Mouse (Mus musculus) kidney, postnatal 10 days (tissue): ENCODE measurements around the gene Pgls.

Source experiments
- DNase-seq: peaks from one replicate; pipeline ENCODE4 v3.0.0; 2021; ENCODE audit warnings: mixed read lengths

Pgls gene

GRCm38 (mm10) chr8:71638321-71638720, 46.3 kb downstream of the Pgls start:
- no peak for DNase-seq

- no peak for DNase-seq
Measured at GRCm38 (mm10) chr8:71639318-71639717, 47.3 kb downstream of the Pgls start.

GRCm38 (mm10) chr8:71645510-71645909, 53.5 kb downstream of the Pgls start:
- DNase-seq = no peak
